Mouse (Mus musculus): ENCODE measurements around the gene Arl1. TPM values are rescaled to one million over a fixed set of nuclear protein-coding genes. Genes with fewer than 3 reads are reported as not detected.
A peak's percentile ranks its signal among the peaks of the same experiment; 100 is the strongest.

The Arl1 gene
- polyA plus RNA-seq, 1 experiment: 69.5 TPM

- no peak for TF ChIP-seq TCF3 (IDR thresholded peaks at IDR 0.05; ENCODE audit: insufficient read length, low read depth)
- TF ChIP-seq POLR2A (IDR thresholded peaks at IDR 0.05; ENCODE audit: insufficient read length, low read depth): no peak
- TF ChIP-seq MAX (IDR thresholded peaks at IDR 0.05; ENCODE audit: low read depth): no peak
- no peak for TF ChIP-seq SRF (IDR thresholded peaks at IDR 0.05; ENCODE audit: control insufficient read depth, insufficient read length, low read depth)
- no peak for TF ChIP-seq MYOG (IDR thresholded peaks at IDR 0.05; ENCODE audit: control insufficient read depth in 1 of 3, insufficient read depth in 1 of 3, insufficient read length in 2 of 3, low read depth in 2 of 3)
- peak; percentile 67 for TF ChIP-seq USF1 (IDR thresholded peaks at IDR 0.05; ENCODE audit: low read depth)
- H3K4me3 ChIP-seq: no peak overlapping the region
- no peaks in the 10 kb centered on the region for H3K36me3 ChIP-seq (ENCODE audit: control insufficient read depth, insufficient read depth)
- no peak overlapping the region for H3K4me2 ChIP-seq (ENCODE audit: low read depth)
- H3K27me3 ChIP-seq (ENCODE audit: control insufficient read depth, insufficient read depth, insufficient read length): no peaks in the 10 kb centered on the region
- H3ac ChIP-seq (ENCODE audit: control insufficient read depth, insufficient read length): no peak overlapping the region
- no peaks in the 10 kb centered on the region for H3K79me2 ChIP-seq (ENCODE audit: control insufficient read depth, insufficient read depth)
Observed at GRCm38 (mm10) chr10:88708671-88709523, 21.8 kb upstream of the Arl1 start.

- Histone ChIP-seq H3K36me3 (ENCODE audit: control insufficient read depth, insufficient read depth) (no peaks in the 10 kb centered on the region), H3K79me2 (ENCODE audit: control insufficient read depth, insufficient read depth) (no peaks in the 10 kb centered on the region), H3K27me3 (ENCODE audit: control insufficient read depth, insufficient read depth, insufficient read length) (no peaks in the 10 kb centered on the region), H3K4me2 (ENCODE audit: low read depth) (no peak overlapping the region), H3ac (ENCODE audit: control insufficient read depth, insufficient read length) (no peak overlapping the region), H3K4me3 (no peak overlapping the region)
- no peak for TF ChIP-seq SRF (IDR thresholded peaks at IDR 0.05; ENCODE audit: control insufficient read depth, insufficient read length, low read depth)
- no peak for TF ChIP-seq MYOG (IDR thresholded peaks at IDR 0.05; ENCODE audit: control insufficient read depth in 1 of 3, insufficient read depth in 1 of 3, insufficient read length in 2 of 3, low read depth in 2 of 3)
- no peak for TF ChIP-seq CEBPB (IDR thresholded peaks at IDR 0.05; ENCODE audit: insufficient read depth, poor library complexity, severe bottlenecking)
- no peak for TF ChIP-seq MYOD1 (IDR thresholded peaks at IDR 0.05; ENCODE audit: control insufficient read depth in 1 of 3, insufficient read length in 2 of 3, low read depth in 2 of 3)
- TF ChIP-seq TCF3 (IDR thresholded peaks at IDR 0.05; ENCODE audit: insufficient read length, low read depth): no peak
- no peak for TF ChIP-seq USF1 (IDR thresholded peaks at IDR 0.05; ENCODE audit: low read depth)
- TF ChIP-seq POLR2A (IDR thresholded peaks at IDR 0.05; ENCODE audit: insufficient read length, low read depth): no peak
- TF ChIP-seq TCF12 (IDR thresholded peaks at IDR 0.05; ENCODE audit: insufficient read depth, poor library complexity, severe bottlenecking): no peak
- TF ChIP-seq REST (IDR thresholded peaks at IDR 0.05; ENCODE audit: insufficient read depth, insufficient read length): no peak
- no peak for TF ChIP-seq MAX (IDR thresholded peaks at IDR 0.05; ENCODE audit: low read depth)
- TF ChIP-seq E2F4 (IDR thresholded peaks at IDR 0.05; ENCODE audit: insufficient read depth): no peak
- TF ChIP-seq POLR2AphosphoS2 (IDR thresholded peaks at IDR 0.05; ENCODE audit: insufficient read length, low read depth): no peak
Observed at GRCm38 (mm10) chr10:88712359-88712758, 18.3 kb upstream of the Arl1 start.

DNA sequence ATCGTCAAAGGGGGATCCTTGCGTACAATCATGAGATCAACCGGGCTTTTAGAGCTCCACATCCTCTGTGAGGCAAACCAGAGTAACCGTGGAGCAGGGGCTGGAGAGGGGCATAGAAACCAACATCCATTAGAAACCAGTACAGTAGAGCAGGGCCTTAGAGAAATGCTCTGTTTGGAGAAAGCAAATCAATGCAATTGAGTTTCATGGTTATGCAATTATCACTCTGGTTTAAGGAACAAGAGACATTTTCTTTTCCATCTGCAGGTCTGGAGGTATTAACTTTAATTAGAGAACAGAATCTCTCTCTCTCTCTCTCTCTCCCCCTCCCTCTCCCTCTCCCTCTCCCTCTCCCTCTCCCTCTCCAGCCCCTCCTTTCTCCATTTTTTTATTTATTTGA is 15.9 kb upstream of the Arl1 start:
- no peaks in the 10 kb centered on the region for H3K79me2 ChIP-seq (ENCODE audit: control insufficient read depth, insufficient read depth)
- TF ChIP-seq TCF3 (IDR thresholded peaks at IDR 0.05; ENCODE audit: insufficient read length, low read depth) (no peak), MAX (IDR thresholded peaks at IDR 0.05; ENCODE audit: low read depth) (no peak), SRF (IDR thresholded peaks at IDR 0.05; ENCODE audit: control insufficient read depth, insufficient read length, low read depth) (no peak), POLR2AphosphoS2 (IDR thresholded peaks at IDR 0.05; ENCODE audit: insufficient read length, low read depth) (no peak)
- H3K36me3 ChIP-seq (ENCODE audit: control insufficient read depth, insufficient read depth): no peaks in the 10 kb centered on the region
- no peaks in the 10 kb centered on the region for H3K27me3 ChIP-seq (ENCODE audit: control insufficient read depth, insufficient read depth, insufficient read length)
- no peak overlapping the region for H3K4me2 ChIP-seq (ENCODE audit: low read depth)
- H3ac ChIP-seq (ENCODE audit: control insufficient read depth, insufficient read length): no peak overlapping the region
- H3K4me3 ChIP-seq: no peak overlapping the region

- TF ChIP-seq MYOG (IDR thresholded peaks at IDR 0.05; ENCODE audit: control insufficient read depth in 1 of 3, insufficient read depth in 1 of 3, insufficient read length in 2 of 3, low read depth in 2 of 3) (peak in 2 of 3 experiments; percentile 4 to 65), USF1 (IDR thresholded peaks at IDR 0.05; ENCODE audit: low read depth) (no peak), REST (IDR thresholded peaks at IDR 0.05; ENCODE audit: insufficient read depth, insufficient read length) (no peak), MYOD1 (IDR thresholded peaks at IDR 0.05; ENCODE audit: control insufficient read depth in 1 of 3, insufficient read length in 2 of 3, low read depth in 2 of 3) (peak in 2 of 3 experiments; percentile 65 to 78), E2F4 (IDR thresholded peaks at IDR 0.05; ENCODE audit: insufficient read depth) (no peak)
- Histone ChIP-seq H3K36me3 (ENCODE audit: control insufficient read depth, insufficient read depth) (no peaks in the 10 kb centered on the region), H3K79me2 (ENCODE audit: control insufficient read depth, insufficient read depth) (no peaks in the 10 kb centered on the region), H3K4me3 (no peak overlapping the region), H3K4me2 (ENCODE audit: low read depth) (peak overlapping the region; percentile 58), H3K27me3 (ENCODE audit: control insufficient read depth, insufficient read depth, insufficient read length) (no peaks in the 10 kb centered on the region), H3ac (ENCODE audit: control insufficient read depth, insufficient read length) (no peak overlapping the region)
Observed at GRCm38 (mm10) chr10:88715621-88716020, 15.0 kb upstream of the Arl1 start.

DNA sequence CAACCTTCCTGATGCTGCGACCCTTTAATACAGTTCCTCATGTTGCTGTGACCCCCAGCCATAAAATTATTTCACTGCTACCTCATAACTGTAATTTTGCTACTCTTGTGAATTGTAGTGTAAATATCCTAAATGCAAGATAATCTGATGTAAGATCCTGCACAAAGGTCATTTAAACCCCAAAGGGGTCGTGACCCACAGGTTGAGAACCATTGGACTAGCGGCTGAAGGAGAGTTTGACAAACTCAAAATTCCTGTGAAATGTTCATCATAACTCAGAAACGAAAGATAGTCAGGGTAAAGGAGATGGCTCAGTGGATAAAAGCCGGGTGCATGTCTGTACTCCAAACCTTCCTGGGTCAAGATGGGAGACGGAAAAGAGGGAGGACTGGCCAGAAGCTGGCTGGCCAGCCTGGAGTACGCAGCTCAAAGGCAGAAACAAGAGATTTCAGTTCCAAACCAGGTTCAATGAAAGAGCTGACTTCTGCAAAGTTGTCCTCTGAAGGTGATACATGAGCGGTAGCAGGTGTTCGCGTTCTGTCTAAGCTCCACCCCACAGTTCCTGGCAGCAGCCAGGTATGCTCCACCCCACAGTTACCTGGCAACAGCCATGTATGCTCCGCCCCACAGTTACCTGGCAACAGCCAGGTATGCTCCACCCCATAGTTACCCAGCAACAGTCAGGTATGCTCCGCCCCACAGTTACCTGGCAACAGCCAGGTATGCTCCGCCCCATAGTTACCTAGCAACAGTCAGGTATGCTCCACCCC is 13.5 kb upstream of the Arl1 start:
- TF ChIP-seq TCF3 (IDR thresholded peaks at IDR 0.05; ENCODE audit: insufficient read length, low read depth): no peak
- TF ChIP-seq SRF (IDR thresholded peaks at IDR 0.05; ENCODE audit: control insufficient read depth, insufficient read length, low read depth): no peak
- TF ChIP-seq MYOG (IDR thresholded peaks at IDR 0.05; ENCODE audit: control insufficient read depth in 1 of 3, insufficient read depth in 1 of 3, insufficient read length in 2 of 3, low read depth in 2 of 3): no peak
- no peak for TF ChIP-seq USF1 (IDR thresholded peaks at IDR 0.05; ENCODE audit: low read depth)
- no peak for TF ChIP-seq POLR2A (IDR thresholded peaks at IDR 0.05; ENCODE audit: insufficient read length, low read depth)
- TF ChIP-seq TCF12 (IDR thresholded peaks at IDR 0.05; ENCODE audit: insufficient read depth, poor library complexity, severe bottlenecking): no peak
- TF ChIP-seq POLR2AphosphoS2 (IDR thresholded peaks at IDR 0.05; ENCODE audit: insufficient read length, low read depth): no peak
- no peak for TF ChIP-seq CEBPB (IDR thresholded peaks at IDR 0.05; ENCODE audit: insufficient read depth, poor library complexity, severe bottlenecking)
- TF ChIP-seq REST (IDR thresholded peaks at IDR 0.05; ENCODE audit: insufficient read depth, insufficient read length): no peak
- no peak for TF ChIP-seq E2F4 (IDR thresholded peaks at IDR 0.05; ENCODE audit: insufficient read depth)
- TF ChIP-seq MAX (IDR thresholded peaks at IDR 0.05; ENCODE audit: low read depth): no peak
- TF ChIP-seq MYOD1 (IDR thresholded peaks at IDR 0.05; ENCODE audit: control insufficient read depth in 1 of 3, insufficient read length in 2 of 3, low read depth in 2 of 3): no peak
- Histone ChIP-seq H3K79me2 (ENCODE audit: control insufficient read depth, insufficient read depth) (no peaks in the 10 kb centered on the region), H3K4me3 (no peak overlapping the region), H3ac (ENCODE audit: control insufficient read depth, insufficient read length) (no peak overlapping the region), H3K36me3 (ENCODE audit: control insufficient read depth, insufficient read depth) (no peaks in the 10 kb centered on the region), H3K4me2 (ENCODE audit: low read depth) (no peak overlapping the region), H3K27me3 (ENCODE audit: control insufficient read depth, insufficient read depth, insufficient read length) (no peaks in the 10 kb centered on the region)

All from myocyte (in vitro differentiated cells).